9 mouse cellular contexts compared by ENCODE assay signal in the genomic region with DNA sequence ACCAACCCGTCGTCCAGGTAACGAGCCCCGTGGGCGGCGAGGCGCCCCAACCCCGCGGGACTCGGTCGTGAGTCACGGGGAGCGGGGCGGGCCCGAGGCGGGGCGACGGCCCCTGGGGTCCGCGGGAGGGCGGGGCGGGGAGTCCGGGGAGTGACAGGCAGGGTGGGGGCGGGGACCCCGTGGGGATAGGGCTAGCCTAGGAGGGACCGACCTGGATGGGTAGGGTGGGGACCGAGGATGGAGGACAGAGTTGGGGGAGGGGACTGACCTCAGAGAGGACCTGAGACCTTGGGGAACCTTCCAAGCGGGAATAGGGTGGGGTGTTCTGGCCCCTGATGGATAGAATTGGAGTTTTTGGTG. TPM values are rescaled to one million over a fixed set of nuclear protein-coding genes. Genes with fewer than 3 reads are reported as not detected.
A peak's percentile ranks its signal among the peaks of the same experiment; 100 is the strongest.
DNase-seq lines count a peak whose midpoint lies in the region; ATAC-seq and TF ChIP-seq lines count a peak whose summit lies in the region.
"Had no signal": no experiment of that assay in that cellular context is flagged by ENCODE, and none has a peak within 500 bp of the region (broad histone marks: within the 10 kb centered on the region; RNA-seq: fewer than 3 reads in every experiment).

No protein-coding gene starts in this region.

- H3K4me1 ChIP-seq in embryonic facial prominence, embryonic 11.5 days (ENCODE audit: control insufficient read depth, insufficient read depth, low read length) = peaks cover 3% of the 10 kb centered on the region
- peaks cover 19% of the 10 kb centered on the region for H3K4me1 ChIP-seq in hindbrain, postnatal 0 days (ENCODE audit: insufficient read depth, low read length)
- H3K4me1 ChIP-seq in midbrain, postnatal 0 days (ENCODE audit: insufficient read depth, low read length) = peaks cover 15% of the 10 kb centered on the region

- intact Hi-C loops in left cerebral cortex, adult 2 months (cut with DNase I) = no loop called here
- intact Hi-C loops in left cerebral cortex, postnatal 4 days (cut with DNase I) = no loop called here

- peaks cover 21% of the 10 kb centered on the region for H3K27me3 ChIP-seq in embryonic facial prominence, embryonic 11.5 days (ENCODE audit: control insufficient read depth, insufficient read depth, low read length)
- no peaks in the 10 kb centered on the region for H3K27me3 ChIP-seq in hindbrain, postnatal 0 days (ENCODE audit: insufficient read depth, low read length)
- no peaks in the 10 kb centered on the region for H3K27me3 ChIP-seq in midbrain, postnatal 0 days (ENCODE audit: insufficient read depth, low read length)

- no peak for DNase-seq in left cerebral cortex, adult 2 months (ENCODE audit: extremely low spot score in 1 of 2, low spot score in 2 of 2)
- no peak for DNase-seq in left cerebral cortex, postnatal 4 days
- no peak for DNase-seq in embryonic facial prominence, embryonic 11.5 days (ENCODE audit: low spot score)
- no peak for DNase-seq in hindbrain, postnatal 0 days (ENCODE audit: low spot score)
- DNase-seq in midbrain, postnatal 0 days (ENCODE audit: low spot score) = no peak
- no peak for DNase-seq in layer of hippocampus, postnatal 36 days
- no peak for DNase-seq in adrenal gland, postnatal 10 days
- DNase-seq in gastrocnemius, adult 8-10 months (ENCODE audit: low spot score in 2 of 2) = no peak

- TF ChIP-seq CTCF in left cerebral cortex, adult 2 months (IDR thresholded peaks at IDR 0.05) = no peak
- TF ChIP-seq CTCF in hindbrain, postnatal 0 days (IDR thresholded peaks at IDR 0.05; ENCODE audit: low read depth) = no peak
- TF ChIP-seq CTCF in midbrain, postnatal 0 days (IDR thresholded peaks at IDR 0.05) = no peak

- H3K9ac ChIP-seq in embryonic facial prominence, embryonic 11.5 days (replicated peaks; ENCODE audit: low read length) = peak overlapping the region; percentile 65
- peak overlapping the region; percentile 63 for H3K9ac ChIP-seq in hindbrain, postnatal 0 days (replicated peaks; ENCODE audit: low read length)
- H3K9ac ChIP-seq in midbrain, postnatal 0 days (replicated peaks; ENCODE audit: low read length, poor library complexity, severe bottlenecking) = peak overlapping the region; percentile 97

- 2% methylated on average over 26 of the region's 28 CpGs for WGBS in embryonic facial prominence, embryonic 11.5 days
- WGBS in hindbrain, postnatal 0 days = under 1% methylated on average over 27 of the region's 28 CpGs
- WGBS in midbrain, postnatal 0 days = under 1% methylated on average over 14 of the region's 28 CpGs

- H3K36me3 ChIP-seq in embryonic facial prominence, embryonic 11.5 days (replicated peaks; ENCODE audit: control insufficient read depth, insufficient read depth, low read depth, low read length) = no peaks in the 10 kb centered on the region
- no peaks in the 10 kb centered on the region for H3K36me3 ChIP-seq in hindbrain, postnatal 0 days (ENCODE audit: insufficient read depth, low read length)
- no peaks in the 10 kb centered on the region; the same call in 1 of the 2 replicates for H3K36me3 ChIP-seq in midbrain, postnatal 0 days (ENCODE audit: insufficient read depth, low read length)

- peak overlapping the region; percentile 79 for H3K4me2 ChIP-seq in embryonic facial prominence, embryonic 11.5 days (ENCODE audit: low read depth, low read length)
- H3K4me2 ChIP-seq in hindbrain, postnatal 0 days (ENCODE audit: low read depth, low read length) = peak overlapping the region; percentile 70
- H3K4me2 ChIP-seq in midbrain, postnatal 0 days (ENCODE audit: low read depth, low read length, poor library complexity, severe bottlenecking) = peak overlapping the region; percentile 67

- peak overlapping the region; percentile 82 for H3K27ac ChIP-seq in left cerebral cortex, adult 2 months
- H3K27ac ChIP-seq in embryonic facial prominence, embryonic 11.5 days (replicated peaks; ENCODE audit: low read depth, low read length) = no peak overlapping the region; the same call in 1 of the 2 replicates
- H3K27ac ChIP-seq in hindbrain, postnatal 0 days = peak overlapping the region; percentile 62
- peak overlapping the region; percentile 48; the same call in 1 of the 2 replicates for H3K27ac ChIP-seq in midbrain, postnatal 0 days (ENCODE audit: low read depth, low read length)

- peak overlapping the region; percentile 75 for H3K4me3 ChIP-seq in left cerebral cortex, adult 2 months
- peak overlapping the region; percentile 70 for H3K4me3 ChIP-seq in embryonic facial prominence, embryonic 11.5 days (ENCODE audit: low read depth, low read length)
- H3K4me3 ChIP-seq in hindbrain, postnatal 0 days (ENCODE audit: low read length) = peak overlapping the region; percentile 52
- peak overlapping the region; percentile 71 for H3K4me3 ChIP-seq in midbrain, postnatal 0 days (ENCODE audit: low read depth, low read length)

- peak; percentile 47 for ATAC-seq in embryonic facial prominence, embryonic 11.5 days (replicated peaks; ENCODE audit: insufficient number of reproducible peaks, low FRiP score, low TSS enrichment, low read depth)
- ATAC-seq in hindbrain, postnatal 0 days = peak; percentile 64; the same call in 1 of the 2 replicates
- peak; percentile 47 for ATAC-seq in midbrain, postnatal 0 days (ENCODE audit: low FRiP score)

- H3K9me3 ChIP-seq in embryonic facial prominence, embryonic 11.5 days (replicated peaks; ENCODE audit: control insufficient read depth, low read length) = no peaks in the 10 kb centered on the region
- no peaks in the 10 kb centered on the region for H3K9me3 ChIP-seq in hindbrain, postnatal 0 days (ENCODE audit: low read length)
- H3K9me3 ChIP-seq in midbrain, postnatal 0 days (ENCODE audit: low read length) = no peaks in the 10 kb centered on the region

RNA-seq across cellular contexts. Expression of gene Zfr2, which starts 0.3 kb away (rescaled TPM):
- total RNA-seq in left cerebral cortex, adult 2 months (2021) = 10 to 100 TPM; 70.9 to 76.2 TPM
- 10 to 100 TPM; 65.2 to 66.0 TPM for total RNA-seq in left cerebral cortex, postnatal 4 days (2021)
- polyA plus RNA-seq in embryonic facial prominence, embryonic 11.5 days (2014; fragmentation: Nextera tagmentation; extraction: Ambion mirVana) = 2.5 and 2.8 TPM in 2 replicates
- 64.1 and 89.3 TPM in 2 replicates for total RNA-seq in hindbrain, postnatal 0 days (2014; rRNA removed)
- polyA plus RNA-seq in hindbrain, postnatal 0 days (2015; fragmentation: Nextera tagmentation; extraction: Ambion mirVana) = 21.7 and 21.9 TPM in 2 replicates
- 61.3 and 70.2 TPM in 2 replicates for total RNA-seq in midbrain, postnatal 0 days (2014; rRNA removed)
- polyA plus RNA-seq in midbrain, postnatal 0 days (2015; fragmentation: Nextera tagmentation; extraction: Ambion mirVana) = 24.9 and 25.3 TPM in 2 replicates
- 10 to 100 TPM; 65.7 to 70.0 TPM for total RNA-seq in layer of hippocampus, postnatal 36 days (2021)
- total RNA-seq in adrenal gland, postnatal 10 days (2021) = 10 to 100 TPM in 1 of 2 experiments, 1 to 10 TPM in 1; 7.4 to 11.9 TPM
- 1 to 10 TPM; 1.8 to 2.7 (median 2.1) TPM for total RNA-seq in gastrocnemius, adult 8-10 months (2022)

RNA-seq across cellular contexts. Expression of gene Atcay, which starts 2.6 kb away (rescaled TPM):
- 100 to 1,000 TPM; 203 to 206 TPM for total RNA-seq in left cerebral cortex, adult 2 months (2021)
- total RNA-seq in left cerebral cortex, postnatal 4 days (2021) = 100 to 1,000 TPM; 195 to 206 TPM
- 4.1 and 5.3 TPM in 2 replicates for polyA plus RNA-seq in embryonic facial prominence, embryonic 11.5 days (2014; fragmentation: Nextera tagmentation; extraction: Ambion mirVana)
- 169 and 197 TPM in 2 replicates for total RNA-seq in hindbrain, postnatal 0 days (2014; rRNA removed)
- polyA plus RNA-seq in hindbrain, postnatal 0 days (2015; fragmentation: Nextera tagmentation; extraction: Ambion mirVana) = 66.7 and 70.2 TPM in 2 replicates
- total RNA-seq in midbrain, postnatal 0 days (2014; rRNA removed) = 195 and 200 TPM in 2 replicates
- 91.4 and 94.1 TPM in 2 replicates for polyA plus RNA-seq in midbrain, postnatal 0 days (2015; fragmentation: Nextera tagmentation; extraction: Ambion mirVana)
- total RNA-seq in layer of hippocampus, postnatal 36 days (2021) = 100 to 1,000 TPM; 150 TPM
- total RNA-seq in adrenal gland, postnatal 10 days (2021) = 1 to 10 TPM; 2.5 to 4.6 TPM
- not detected for total RNA-seq in gastrocnemius, adult 8-10 months (2022)
- total RNA-seq: heart, adult 18-20 months had no signal

RNA-seq across cellular contexts. Expression of gene Matk, which starts 19.5 kb away (rescaled TPM):
- 100 to 1,000 TPM; 212 to 221 TPM for total RNA-seq in left cerebral cortex, adult 2 months (2021)
- total RNA-seq in left cerebral cortex, postnatal 4 days (2021) = 100 to 1,000 TPM; 132 to 140 TPM
- 2.6 and 4.0 TPM in 2 replicates for polyA plus RNA-seq in embryonic facial prominence, embryonic 11.5 days (2014; fragmentation: Nextera tagmentation; extraction: Ambion mirVana)
- 86.9 and 121 TPM in 2 replicates for total RNA-seq in hindbrain, postnatal 0 days (2014; rRNA removed)
- 82.3 and 82.7 TPM in 2 replicates for polyA plus RNA-seq in hindbrain, postnatal 0 days (2015; fragmentation: Nextera tagmentation; extraction: Ambion mirVana)
- 110 and 114 TPM in 2 replicates for total RNA-seq in midbrain, postnatal 0 days (2014; rRNA removed)
- polyA plus RNA-seq in midbrain, postnatal 0 days (2015; fragmentation: Nextera tagmentation; extraction: Ambion mirVana) = 96.9 and 108 TPM in 2 replicates
- 100 to 1,000 TPM; 227 to 236 TPM for total RNA-seq in layer of hippocampus, postnatal 36 days (2021)
- 1 to 10 TPM; 1.8 to 2.1 TPM for total RNA-seq in adrenal gland, postnatal 10 days (2021)
- under 1 TPM in 2 of 4 experiments, not detected in 2; 0.31 TPM for total RNA-seq in gastrocnemius, adult 8-10 months (2022)

RNA-seq across cellular contexts. Expression of gene Nmrk2, which starts 31.4 kb away (rescaled TPM):
- under 1 TPM in 1 of 2 experiments, not detected in 1; 0.42 TPM for total RNA-seq in left cerebral cortex, adult 2 months (2021)
- under 1 TPM in 1 of 2 experiments, not detected in 1; 0.44 TPM for total RNA-seq in left cerebral cortex, postnatal 4 days (2021)
- not detected in 2 replicates for polyA plus RNA-seq in embryonic facial prominence, embryonic 11.5 days (2014; fragmentation: Nextera tagmentation; extraction: Ambion mirVana)
- 0.31 and 0.58 TPM in 2 replicates for total RNA-seq in hindbrain, postnatal 0 days (2014; rRNA removed)
- 0.15 and 0.25 TPM in 2 replicates for polyA plus RNA-seq in hindbrain, postnatal 0 days (2015; fragmentation: Nextera tagmentation; extraction: Ambion mirVana)
- total RNA-seq in midbrain, postnatal 0 days (2014; rRNA removed) = not detected in 2 replicates
- 0.14 TPM in 1 of 2 replicates, not detected in the other for polyA plus RNA-seq in midbrain, postnatal 0 days (2015; fragmentation: Nextera tagmentation; extraction: Ambion mirVana)
- under 1 TPM; 0.20 to 0.25 TPM for total RNA-seq in layer of hippocampus, postnatal 36 days (2021)
- total RNA-seq in adrenal gland, postnatal 10 days (2021) = 1 to 10 TPM in 1 of 2 experiments, under 1 TPM in 1; 0.15 to 4.9 TPM
- total RNA-seq in gastrocnemius, adult 8-10 months (2022) = 100 to 1,000 TPM in 1 of 4 experiments, 10 to 100 TPM in 3; 15.3 to 106 (median 44.7) TPM

RNA-seq across cellular contexts. Expression of gene Mrpl54, which starts 33.5 kb away (rescaled TPM):
- 10 to 100 TPM; 41.3 to 42.8 TPM for total RNA-seq in left cerebral cortex, adult 2 months (2021)
- 10 to 100 TPM; 41.9 to 50.6 TPM for total RNA-seq in left cerebral cortex, postnatal 4 days (2021)
- 203 and 205 TPM in 2 replicates for polyA plus RNA-seq in embryonic facial prominence, embryonic 11.5 days (2014; fragmentation: Nextera tagmentation; extraction: Ambion mirVana)
- 106 and 113 TPM in 2 replicates for total RNA-seq in hindbrain, postnatal 0 days (2014; rRNA removed)
- polyA plus RNA-seq in hindbrain, postnatal 0 days (2015; fragmentation: Nextera tagmentation; extraction: Ambion mirVana) = 159 and 170 TPM in 2 replicates
- 145 and 164 TPM in 2 replicates for total RNA-seq in midbrain, postnatal 0 days (2014; rRNA removed)
- 162 and 179 TPM in 2 replicates for polyA plus RNA-seq in midbrain, postnatal 0 days (2015; fragmentation: Nextera tagmentation; extraction: Ambion mirVana)
- 10 to 100 TPM; 32.3 to 36.0 TPM for total RNA-seq in layer of hippocampus, postnatal 36 days (2021)
- 100 to 1,000 TPM; 109 to 111 TPM for total RNA-seq in adrenal gland, postnatal 10 days (2021)
- total RNA-seq in gastrocnemius, adult 8-10 months (2022) = 100 to 1,000 TPM in 3 of 4 experiments, 10 to 100 TPM in 1; 96.1 to 111 (median 102) TPM

Comparison
In these comparisons a context has a peak if more than half of its experiments do, and no peak if none do; other contexts are left out.
1. RNA of gene Atcay, which starts 2.6 kb away (total RNA-seq): 195 to 206 TPM in left cerebral cortex, postnatal 4 days, 203 to 206 TPM in left cerebral cortex, adult 2 months, 195 to 200 TPM in midbrain, postnatal 0 days, 169 to 197 TPM in hindbrain, postnatal 0 days and 150 TPM in layer of hippocampus, postnatal 36 days; 2.5 to 4.6 TPM in adrenal gland, postnatal 10 days and not detected in gastrocnemius, adult 8-10 months; every median in the first group is over 10 times any median in the second.
2. RNA of gene Matk, which starts 19.5 kb away (total RNA-seq): 227 to 236 TPM in layer of hippocampus, postnatal 36 days, 212 to 221 TPM in left cerebral cortex, adult 2 months, 132 to 140 TPM in left cerebral cortex, postnatal 4 days, 86.9 to 121 TPM in hindbrain, postnatal 0 days and 110 to 114 TPM in midbrain, postnatal 0 days; 1.8 to 2.1 TPM in adrenal gland, postnatal 10 days and 0.31 TPM in gastrocnemius, adult 8-10 months; every median in the first group is over 10 times any median in the second.
3. Peak in every context shown above with its lines, with median percentiles within 50 percentile points of each other: H3K4me3 ChIP-seq, ATAC-seq, H3K4me2 ChIP-seq and H3K9ac ChIP-seq.